Mouse (Mus musculus) liver, embryonic 16.5 days (tissue): ENCODE measurements around the gene Arfip1. TPM values are rescaled to one million over a fixed set of nuclear protein-coding genes. Genes with fewer than 3 reads are reported as not detected.

Source experiments
- ATAC-seq: fragments of 200-750 bp; cut with Nextera tagmentation; 2 replicates; pipeline ENCODE4 v1.8.0; 2017; ENCODE audit warnings: low read depth, mild to moderate bottlenecking, moderate number of reproducible peaks, moderate library complexity
- H3K27ac ChIP-seq: fragments of 300-500 bp; sonication (generic); 2 replicates; pipeline ENCODE4 v1.5.1; 2014; ENCODE audit warnings: mild to moderate bottlenecking, low read length
- H3K27me3 ChIP-seq: fragments of 300-500 bp; sonication (generic); 2 replicates; pipeline ENCODE4 v1.6.1; 2014; ENCODE audit warnings: low read depth, low read length, mixed read lengths; ENCODE audit not compliant: control insufficient read depth, insufficient read depth
- H3K36me3 ChIP-seq: fragments of 300-500 bp; sonication (generic); 2 replicates; pipeline ENCODE4 v1.6.1; 2014; ENCODE audit warnings: mild to moderate bottlenecking; ENCODE audit not compliant: control insufficient read depth, insufficient read depth
- H3K4me1 ChIP-seq: fragments of 300-500 bp; sonication (generic); 2 replicates; pipeline ENCODE4 v1.6.1; 2014; ENCODE audit warnings: low read depth, low read length, mixed read lengths; ENCODE audit not compliant: control insufficient read depth
- H3K4me2 ChIP-seq: fragments of 300-500 bp; sonication (generic); 2 replicates; pipeline ENCODE4 v1.6.1; 2014; ENCODE audit warnings: low read depth, low read length, mixed read lengths
- H3K4me3 ChIP-seq: fragments of 300-500 bp; sonication (generic); 2 replicates; pipeline ENCODE4 v1.5.1; 2014; ENCODE audit warnings: low read depth, mild to moderate bottlenecking, low read length
- H3K9ac ChIP-seq: fragments of 300-500 bp; sonication (generic); 2 replicates; pipeline ENCODE4 v1.6.1; 2014; ENCODE audit warnings: low read depth, low read length
- H3K9me3 ChIP-seq: fragments of 300-500 bp; sonication (generic); replicated peaks from 2 replicates; pipeline ENCODE4 v1.6.1; 2016; ENCODE audit warnings: low read length; ENCODE audit not compliant: control insufficient read depth
- WGBS: fragments of 180-500 bp; shearing (Covaris S2); extraction: QIAGEN DNeasy Blood & Tissue Kit; methylation state at CpG from one replicate; pipeline ENCODE4 v1.1.7; 2014; ENCODE audit not compliant: insufficient replicate concordance; 5-methylcytosine and 5-hydroxymethylcytosine counted together
- polyA plus RNA-seq: library from polyadenylated mRNA; unstranded; fragments of >200 nt; fragmentation: Nextera tagmentation; extraction: Ambion mirVana; gene quantifications from 2 replicates; pipeline ENCODE4 v1.2.1, GENCODE M21; 2015

Gene Arfip1
- polyA plus RNA-seq, 1 experiment from 2014 or later, result 9.6 TPM

GRCm38 (mm10) chr3:84492148-84492547, 90.3 kb downstream of the Arfip1 start:
- no peaks in the 10 kb centered on the region for H3K36me3 ChIP-seq
- H3K4me2 ChIP-seq, result no peak overlapping the region
- no peaks in the 10 kb centered on the region for H3K27me3 ChIP-seq
- no peaks in the 10 kb centered on the region for H3K4me1 ChIP-seq
- no peak overlapping the region for H3K27ac ChIP-seq
- 27% methylated on average over 4 of the region's 4 CpGs for WGBS
- H3K4me3 ChIP-seq, result no peak overlapping the region
- ATAC-seq, result no peak
- no peaks in the 10 kb centered on the region for H3K9me3 ChIP-seq
- no peak overlapping the region for H3K9ac ChIP-seq

DNA sequence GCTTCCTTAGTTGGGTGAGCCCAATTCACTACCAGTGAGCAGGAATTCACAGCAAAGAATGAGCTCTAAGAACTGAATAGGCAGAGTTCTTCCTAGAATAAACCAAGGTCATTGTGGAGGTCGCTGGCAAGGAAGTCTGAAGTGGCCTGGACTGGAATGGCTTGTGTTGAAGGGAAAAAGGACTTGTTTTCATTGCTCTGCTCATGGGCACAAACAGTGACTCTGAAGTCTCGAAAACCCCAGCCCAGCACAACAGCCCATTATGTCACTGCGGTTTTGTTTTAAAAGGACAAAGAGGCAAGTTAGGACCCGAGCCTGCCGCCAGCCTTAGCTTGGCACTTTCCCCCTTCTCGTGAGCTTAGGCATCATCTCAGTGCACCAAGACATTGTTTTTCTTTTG, 93.7 kb downstream of the Arfip1 start:
- ATAC-seq, result no peak
- WGBS, result 64% methylated on average over 6 of the region's 6 CpGs
- H3K36me3 ChIP-seq, result no peaks in the 10 kb centered on the region

DNA sequence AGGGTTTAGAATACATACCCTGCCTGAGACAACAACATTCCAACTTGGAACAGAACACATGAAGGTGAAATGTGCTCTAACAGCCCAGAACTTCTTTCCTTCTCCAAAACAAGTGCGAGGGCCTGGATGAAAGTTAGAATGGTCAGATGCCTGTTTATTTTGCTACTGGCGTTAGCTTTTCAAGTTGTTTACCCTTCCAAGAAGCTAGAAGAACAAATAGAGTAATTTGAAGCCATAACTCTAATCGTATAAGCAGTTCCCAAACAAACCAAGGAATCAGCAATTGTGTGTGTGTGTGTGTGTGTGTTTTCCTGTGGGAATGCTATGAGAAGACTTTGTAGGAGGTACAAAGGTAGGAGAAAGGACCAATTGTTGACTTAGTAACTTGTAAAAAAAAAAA, 97.5 kb downstream of the Arfip1 start:
- H3K9me3 ChIP-seq, result no peaks in the 10 kb centered on the region
- no peaks in the 10 kb centered on the region for H3K36me3 ChIP-seq
- ATAC-seq, result no peak
- 61% methylated on average over 3 of the region's 3 CpGs for WGBS
- H3K4me3 ChIP-seq, result no peak overlapping the region
- no peak overlapping the region for H3K9ac ChIP-seq
- no peak overlapping the region for H3K4me2 ChIP-seq
- peaks cover 11% of the 10 kb centered on the region for H3K27me3 ChIP-seq
- H3K4me1 ChIP-seq, result peaks cover 11% of the 10 kb centered on the region
- H3K27ac ChIP-seq, result no peak overlapping the region

More for the DNA sequence above, 93.7 kb downstream of the Arfip1 start:
- no peak overlapping the region for H3K27ac ChIP-seq
- H3K4me3 ChIP-seq, result no peak overlapping the region
- H3K9me3 ChIP-seq, result no peaks in the 10 kb centered on the region
- no peak overlapping the region for H3K4me2 ChIP-seq
- H3K4me1 ChIP-seq, result no peaks in the 10 kb centered on the region
- no peak overlapping the region for H3K9ac ChIP-seq
- no peaks in the 10 kb centered on the region for H3K27me3 ChIP-seq

- Histone ChIP-seq H3K27ac (no peak overlapping the region), H3K9me3 (no peaks in the 10 kb centered on the region), H3K4me3 (no peak overlapping the region), H3K36me3 (no peaks in the 10 kb centered on the region), H3K4me2 (no peak overlapping the region), H3K4me1 (peaks cover 11% of the 10 kb centered on the region), H3K9ac (no peak overlapping the region), H3K27me3 (peaks cover 15% of the 10 kb centered on the region)
- WGBS, result 61% methylated on average over 4 of the region's 4 CpGs
- no peak for ATAC-seq
These were observed 98.1 kb downstream of the Arfip1 start for GRCm38 (mm10) chr3:84484333-84484732.

- Histone ChIP-seq H3K4me2 (no peak overlapping the region), H3K27me3 (peaks cover 25% of the 10 kb centered on the region), H3K9me3 (no peaks in the 10 kb centered on the region), H3K4me3 (no peak overlapping the region), H3K9ac (no peak overlapping the region), H3K27ac (no peak overlapping the region), H3K4me1 (peaks cover 11% of the 10 kb centered on the region), H3K36me3 (no peaks in the 10 kb centered on the region)
- 88% methylated on average over 6 of the region's 6 CpGs for WGBS
- no peak for ATAC-seq
These were observed 100.3 kb downstream of the Arfip1 start for GRCm38 (mm10) chr3:84482121-84482520.

DNA sequence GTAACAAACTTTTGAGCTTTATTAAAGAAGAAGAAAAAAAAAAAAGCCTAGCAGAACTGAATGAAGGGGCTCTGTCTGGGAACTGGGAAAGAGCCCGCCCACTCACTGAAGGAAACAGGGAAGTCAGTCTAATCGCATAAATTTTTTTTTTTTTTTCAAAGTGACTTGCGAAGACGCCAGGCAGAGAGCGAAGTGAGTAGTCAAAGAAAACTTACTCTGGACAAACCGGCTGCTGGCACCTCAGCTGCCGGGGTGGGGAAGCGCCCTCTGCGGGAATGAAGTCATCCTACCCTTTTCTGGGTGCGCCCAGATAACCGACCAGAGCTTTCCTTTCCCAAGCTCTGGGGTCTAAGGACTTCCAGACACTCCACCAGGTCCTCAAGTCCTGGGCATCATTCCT, 101.3 kb downstream of the Arfip1 start:
- H3K36me3 ChIP-seq, result peaks cover 3% of the 10 kb centered on the region; the same call in 1 of the 2 replicates
- no peak for ATAC-seq
- H3K4me2 ChIP-seq, result peak overlapping the region; percentile 97
- 6% methylated on average over 11 of the region's 11 CpGs for WGBS
- peaks cover 25% of the 10 kb centered on the region for H3K27me3 ChIP-seq
- H3K9ac ChIP-seq, result peak overlapping the region; percentile 91
- peak overlapping the region; percentile 80 for H3K4me3 ChIP-seq
- peak overlapping the region; percentile 86; the same call in 1 of the 2 replicates for H3K27ac ChIP-seq
- no peaks in the 10 kb centered on the region for H3K9me3 ChIP-seq
- H3K4me1 ChIP-seq, result peaks cover 21% of the 10 kb centered on the region

- Histone ChIP-seq H3K9ac (peak within 1 kb of the TSS; percentile 91), H3K4me2 (peak within 1 kb of the TSS; percentile 97), H3K9me3 (no peaks in the 10 kb centered on the region), H3K4me3 (peak within 1 kb of the TSS; percentile 80), H3K27me3 (peaks cover 25% of the 10 kb centered on the region), H3K4me1 (peaks cover 29% of the 10 kb centered on the region), H3K27ac (peak within 1 kb of the TSS; percentile 86), H3K36me3 (peaks cover 6% of the 10 kb centered on the region; the same call in 1 of the 2 replicates)
- peak; percentile 64 for ATAC-seq
- under 1% methylated on average over 71 of the region's 82 CpGs for WGBS
These were observed 102.2 kb downstream of the Arfip1 start, which contains the start of gene Fhdc1 for GRCm38 (mm10) chr3:84480006-84480897. Gene Fhdc1 (minus strand): TSS chr3:84480429.

DNA sequence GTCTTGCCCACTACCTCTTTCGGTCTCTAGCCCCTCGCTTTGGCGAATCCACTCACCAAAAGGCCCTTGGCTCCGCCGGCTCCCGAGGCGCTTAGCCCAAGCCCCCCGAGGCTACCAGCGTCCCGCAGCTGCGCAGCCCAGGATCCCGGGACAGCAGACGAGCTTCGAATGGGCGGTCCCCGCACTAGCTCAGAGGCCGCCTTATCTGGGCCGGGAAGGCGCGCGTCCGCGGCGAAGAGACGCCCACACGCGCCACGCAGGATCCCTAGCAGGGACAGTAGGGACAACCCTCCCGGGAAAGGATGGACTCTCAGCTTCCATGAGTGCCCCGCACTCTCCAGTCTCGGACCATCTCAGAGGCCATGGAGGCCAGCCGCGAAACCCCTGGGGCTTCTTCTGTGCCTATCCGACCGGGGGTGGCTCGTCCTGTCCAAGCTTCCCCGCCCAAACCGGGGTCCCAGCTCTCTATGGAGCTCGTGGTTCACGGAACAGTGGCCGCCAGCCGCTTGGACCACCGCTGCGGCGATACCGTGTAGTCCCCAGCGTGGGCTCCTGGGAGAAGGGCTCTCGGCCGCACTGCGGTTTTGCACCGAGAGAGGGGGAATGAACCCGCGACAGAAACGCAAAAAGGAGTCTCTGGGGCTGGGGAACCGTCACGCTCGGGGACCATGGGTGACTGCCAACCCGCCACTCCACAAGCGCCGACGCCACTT, 103.0 kb downstream of the Arfip1 start:
- peak overlapping the region; percentile 80 for H3K4me3 ChIP-seq
- peak overlapping the region; percentile 91 for H3K9ac ChIP-seq
- peak overlapping the region; percentile 97 for H3K4me2 ChIP-seq
- H3K27me3 ChIP-seq, result peaks cover 25% of the 10 kb centered on the region
- WGBS, result under 1% methylated on average over 61 of the region's 61 CpGs
- peak overlapping the region; percentile 86 for H3K27ac ChIP-seq
- H3K9me3 ChIP-seq, result no peaks in the 10 kb centered on the region
- peaks cover 8% of the 10 kb centered on the region for H3K36me3 ChIP-seq
- peak; percentile 85 for ATAC-seq
- peaks cover 36% of the 10 kb centered on the region for H3K4me1 ChIP-seq
